Mouse (Mus musculus) lung, postnatal 4 days (tissue): ENCODE measurements around the gene Nav2.

Source experiments
- DNase-seq, 2 experiments: peaks; one replicate each; pipeline ENCODE4 v3.0.0; 2021

Nav2 gene

GRCm38 (mm10) chr7:49108076-49108475 lies 199.6 kb downstream of the Nav2 start:
- DNase-seq = no peak

- DNase-seq = no peak
Measured at GRCm38 (mm10) chr7:49119016-49119415, 210.5 kb downstream of the Nav2 start.

- no peak for DNase-seq
Measured at GRCm38 (mm10) chr7:49119794-49120487, 211.4 kb downstream of the Nav2 start.

- no peak for DNase-seq
Measured at GRCm38 (mm10) chr7:49120488-49120864, 212.0 kb downstream of the Nav2 start.

GRCm38 (mm10) chr7:49120935-49121691 lies 212.6 kb downstream of the Nav2 start:
- peak; percentile 85 to 90 for DNase-seq

- no peak for DNase-seq
Measured at GRCm38 (mm10) chr7:49122498-49122897, 214.0 kb downstream of the Nav2 start.

- DNase-seq = peak; percentile 70 to 73
Measured at GRCm38 (mm10) chr7:49125545-49125944, 217.0 kb downstream of the Nav2 start.

GRCm38 (mm10) chr7:49128224-49128623 lies 219.7 kb downstream of the Nav2 start:
- DNase-seq = no peak

- DNase-seq = peak; percentile 82 to 85
Measured at GRCm38 (mm10) chr7:49132851-49133351, 224.4 kb downstream of the Nav2 start.

- DNase-seq = peak; percentile 24 to 56
Measured at GRCm38 (mm10) chr7:49134396-49134795, 225.9 kb downstream of the Nav2 start.

- DNase-seq = no peak
Measured at GRCm38 (mm10) chr7:49139762-49140161, 231.2 kb downstream of the Nav2 start.

- no peak for DNase-seq
Measured at GRCm38 (mm10) chr7:49143966-49144365, 235.4 kb downstream of the Nav2 start.

- peak; percentile 38 to 73 for DNase-seq
Measured at GRCm38 (mm10) chr7:49145749-49146670, 237.5 kb downstream of the Nav2 start.

- no peak for DNase-seq
Measured at GRCm38 (mm10) chr7:49152297-49152696, 243.8 kb downstream of the Nav2 start.

GRCm38 (mm10) chr7:49152713-49153112 lies 244.2 kb downstream of the Nav2 start:
- DNase-seq = no peak

- peak; percentile 47 to 73 for DNase-seq
Measured at GRCm38 (mm10) chr7:49158641-49159381, 250.3 kb downstream of the Nav2 start.

GRCm38 (mm10) chr7:49159646-49160555 lies 251.4 kb downstream of the Nav2 start:
- DNase-seq = no peak

GRCm38 (mm10) chr7:49162079-49162478 lies 253.6 kb downstream of the Nav2 start:
- DNase-seq = peak; percentile 60 to 81

GRCm38 (mm10) chr7:49163789-49164188 lies 255.3 kb downstream of the Nav2 start:
- no peak for DNase-seq

- peak; percentile 55 to 78 for DNase-seq
Measured at GRCm38 (mm10) chr7:49164868-49165267, 256.4 kb downstream of the Nav2 start.

- no peak for DNase-seq
Measured at GRCm38 (mm10) chr7:49172926-49173325, 264.4 kb downstream of the Nav2 start.
